Mouse (Mus musculus): ENCODE measurements around the gene Krt222. TPM values are rescaled to one million over a fixed set of nuclear protein-coding genes. Genes with fewer than 3 reads are reported as not detected.

Krt222 gene
- polyA plus RNA-seq, 1 experiment from 2014 or later = 0.49 TPM

- peak; percentile 37; the same call in 1 of the 2 replicates for ATAC-seq (replicated peaks; ENCODE audit: low FRiP score)
- Histone ChIP-seq H3K4me3 (replicated peaks) (peak overlapping the region; percentile 88), H3K9me3 (replicated peaks) (no peaks in the 10 kb centered on the region), H3K9ac (peak overlapping the region; percentile 98), H3K36me3 (peaks cover 17% of the 10 kb centered on the region), H3K4me2 (peak overlapping the region; percentile 74), H3K27ac (peak overlapping the region; percentile 98), H3K27me3 (no peaks in the 10 kb centered on the region), H3K4me1 (peaks cover 23% of the 10 kb centered on the region)
- WGBS = 24% methylated on average over 15 of the region's 15 CpGs
Observed at GRCm38 (mm10) chr11:99231049-99231816, 12.7 kb downstream of the Krt222 start.

- WGBS = under 1% methylated on average over 85 of the region's 87 CpGs
- peak; percentile 91 for ATAC-seq (replicated peaks; ENCODE audit: low FRiP score)
- peaks cover 23% of the 10 kb centered on the region for H3K4me1 ChIP-seq
- H3K4me3 ChIP-seq (replicated peaks) = peak within 1 kb of the TSS; percentile 88
- peak within 1 kb of the TSS; percentile 74 for H3K4me2 ChIP-seq
- no peaks in the 10 kb centered on the region for H3K27me3 ChIP-seq
- no peaks in the 10 kb centered on the region for H3K9me3 ChIP-seq (replicated peaks)
- peaks cover 24% of the 10 kb centered on the region for H3K36me3 ChIP-seq
- H3K27ac ChIP-seq = peak within 1 kb of the TSS; percentile 98
- peak within 1 kb of the TSS; percentile 98 for H3K9ac ChIP-seq
Observed at GRCm38 (mm10) chr11:99230261-99231048, 13.4 kb downstream of the Krt222 start, which contains the start of gene Smarce1. Smarce1 (minus strand) TSS chr11:99231017.

GRCm38 (mm10) chr11:99229641-99230260 is 14.1 kb downstream of the Krt222 start:
- Histone ChIP-seq H3K27ac (peak overlapping the region; percentile 98), H3K4me3 (replicated peaks) (peak overlapping the region; percentile 88), H3K9ac (peak overlapping the region; percentile 98), H3K9me3 (replicated peaks) (no peaks in the 10 kb centered on the region), H3K4me1 (peaks cover 23% of the 10 kb centered on the region), H3K36me3 (peaks cover 31% of the 10 kb centered on the region), H3K27me3 (no peaks in the 10 kb centered on the region), H3K4me2 (peak overlapping the region; percentile 74)
- under 1% methylated on average over 31 of the region's 31 CpGs for WGBS
- peak; percentile 53 for ATAC-seq (replicated peaks; ENCODE audit: low FRiP score)

- Histone ChIP-seq H3K27me3 (no peaks in the 10 kb centered on the region), H3K4me3 (replicated peaks) (no peak overlapping the region), H3K4me2 (no peak overlapping the region), H3K9me3 (replicated peaks) (no peaks in the 10 kb centered on the region), H3K4me1 (peaks cover 19% of the 10 kb centered on the region), H3K27ac (no peak overlapping the region), H3K36me3 (peaks cover 60% of the 10 kb centered on the region), H3K9ac (no peak overlapping the region)
- ATAC-seq (replicated peaks; ENCODE audit: low FRiP score) = no peak
- 84% methylated on average over 5 of the region's 5 CpGs for WGBS
Observed at GRCm38 (mm10) chr11:99226298-99226697, 17.6 kb downstream of the Krt222 start.

GRCm38 (mm10) chr11:99223310-99223709 is 20.6 kb downstream of the Krt222 start:
- peaks cover 90% of the 10 kb centered on the region for H3K36me3 ChIP-seq
- WGBS = 77% methylated on average over 5 of the region's 5 CpGs
- no peak overlapping the region for H3K4me3 ChIP-seq (replicated peaks)
- H3K27ac ChIP-seq = no peak overlapping the region
- no peak overlapping the region for H3K9ac ChIP-seq
- H3K27me3 ChIP-seq = no peaks in the 10 kb centered on the region
- H3K4me2 ChIP-seq = no peak overlapping the region
- ATAC-seq (replicated peaks; ENCODE audit: low FRiP score) = no peak
- no peaks in the 10 kb centered on the region for H3K9me3 ChIP-seq (replicated peaks)
- H3K4me1 ChIP-seq = peaks cover 7% of the 10 kb centered on the region; the same call in 1 of the 2 replicates

- no peaks in the 10 kb centered on the region for H3K9me3 ChIP-seq (replicated peaks)
- whole genome bisulfite sequencing = 54% methylated on average over 2 of the region's 2 CpGs
- H3K36me3 ChIP-seq = peaks cover 92% of the 10 kb centered on the region
- 0 out of 2 replicates have a peak, but pooled peaks cover 3% of the 10 kb centered on the region for H3K4me1 ChIP-seq
- H3K9ac ChIP-seq = no peak overlapping the region
- H3K4me3 ChIP-seq (replicated peaks) = no peak overlapping the region
- H3K4me2 ChIP-seq = no peak overlapping the region
- ATAC-seq (replicated peaks; ENCODE audit: low FRiP score) = no peak
- H3K27ac ChIP-seq = no peak overlapping the region
- no peaks in the 10 kb centered on the region for H3K27me3 ChIP-seq
Observed at GRCm38 (mm10) chr11:99221811-99222210, 22.1 kb downstream of the Krt222 start.

GRCm38 (mm10) chr11:99217248-99217986 is 26.5 kb downstream of the Krt222 start:
- Histone ChIP-seq H3K9me3 (replicated peaks) (no peaks in the 10 kb centered on the region), H3K4me1 (0 out of 2 replicates have a peak, but pooled peaks cover 3% of the 10 kb centered on the region), H3K27me3 (no peaks in the 10 kb centered on the region), H3K4me3 (replicated peaks) (no peak overlapping the region), H3K4me2 (no peak overlapping the region), H3K36me3 (peaks cover 97% of the 10 kb centered on the region), H3K9ac (no peak overlapping the region), H3K27ac (no peak overlapping the region)
- no peak for ATAC-seq (replicated peaks; ENCODE audit: low FRiP score)
- WGBS = 92% methylated on average over 7 of the region's 7 CpGs

GRCm38 (mm10) chr11:99216181-99216580 is 27.7 kb downstream of the Krt222 start:
- Histone ChIP-seq H3K27ac (no peak overlapping the region), H3K4me1 (no peaks in the 10 kb centered on the region), H3K27me3 (no peaks in the 10 kb centered on the region), H3K9me3 (replicated peaks) (no peaks in the 10 kb centered on the region), H3K4me3 (replicated peaks) (no peak overlapping the region), H3K4me2 (no peak overlapping the region), H3K36me3 (peaks cover 98% of the 10 kb centered on the region), H3K9ac (no peak overlapping the region)
- no peak for ATAC-seq (replicated peaks; ENCODE audit: low FRiP score)
- 99% methylated on average over 3 of the region's 3 CpGs for WGBS

GRCm38 (mm10) chr11:99212693-99213092 is 31.2 kb downstream of the Krt222 start:
- 92% methylated on average over 7 of the region's 7 CpGs for WGBS
- Histone ChIP-seq H3K4me1 (no peaks in the 10 kb centered on the region), H3K36me3 (peaks cover 92% of the 10 kb centered on the region)

GRCm38 (mm10) chr11:99211964-99212363 is 31.9 kb downstream of the Krt222 start:
- Histone ChIP-seq H3K9me3 (replicated peaks) (no peaks in the 10 kb centered on the region), H3K9ac (no peak overlapping the region), H3K27ac (no peak overlapping the region), H3K27me3 (no peaks in the 10 kb centered on the region), H3K36me3 (peaks cover 84% of the 10 kb centered on the region), H3K4me1 (no peaks in the 10 kb centered on the region), H3K4me2 (no peak overlapping the region), H3K4me3 (replicated peaks) (no peak overlapping the region)
- ATAC-seq (replicated peaks; ENCODE audit: low FRiP score) = no peak
- 67% methylated on average over 2 of the region's 2 CpGs for WGBS

More at GRCm38 (mm10) chr11:99212693-99213092, 31.2 kb downstream of the Krt222 start:
- H3K27me3 ChIP-seq = no peaks in the 10 kb centered on the region
- no peak overlapping the region for H3K4me2 ChIP-seq
- ATAC-seq (replicated peaks; ENCODE audit: low FRiP score) = no peak
- no peak overlapping the region for H3K4me3 ChIP-seq (replicated peaks)
- H3K9me3 ChIP-seq (replicated peaks) = no peaks in the 10 kb centered on the region
- H3K9ac ChIP-seq = no peak overlapping the region
- no peak overlapping the region for H3K27ac ChIP-seq

GRCm38 (mm10) chr11:99208105-99208669 is 35.7 kb downstream of the Krt222 start:
- H3K4me3 ChIP-seq (replicated peaks) = no peak overlapping the region
- no peaks in the 10 kb centered on the region for H3K27me3 ChIP-seq
- no peaks in the 10 kb centered on the region for H3K4me1 ChIP-seq
- WGBS = 82% methylated on average over 8 of the region's 8 CpGs
- ATAC-seq (replicated peaks; ENCODE audit: low FRiP score) = no peak
- no peak overlapping the region for H3K27ac ChIP-seq
- no peak overlapping the region for H3K4me2 ChIP-seq
- no peaks in the 10 kb centered on the region for H3K9me3 ChIP-seq (replicated peaks)
- H3K36me3 ChIP-seq = peaks cover 47% of the 10 kb centered on the region
- H3K9ac ChIP-seq = no peak overlapping the region

All from kidney, embryonic 15.5 days (tissue).